Comparison of ENCODE assay signal across 8 mouse cellular contexts in the genomic region with DNA sequence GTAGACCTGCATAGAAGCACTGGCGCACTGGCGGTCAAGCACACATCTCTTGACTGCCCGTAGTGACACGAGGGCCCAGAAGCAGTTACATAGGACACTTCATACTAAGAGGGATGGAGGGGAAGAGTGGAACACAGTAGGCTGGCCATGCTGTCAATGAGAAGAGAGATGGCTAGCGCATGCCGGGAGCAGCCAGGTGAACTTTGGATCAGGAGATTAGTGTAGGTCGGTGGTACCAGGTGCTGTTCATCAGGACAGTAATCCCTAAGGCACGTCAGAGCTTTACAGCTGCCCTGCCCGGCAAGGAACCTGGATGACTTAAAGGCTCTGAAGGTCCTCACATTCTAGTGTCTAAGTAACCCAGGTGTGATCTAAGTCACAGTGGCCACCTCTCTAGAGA. TPM values are rescaled to one million over a fixed set of nuclear protein-coding genes. Genes with fewer than 3 reads are reported as not detected.
A peak's percentile ranks its signal among the peaks of the same experiment; 100 is the strongest.
DNase-seq lines count a peak whose midpoint lies in the region; ATAC-seq and TF ChIP-seq lines count a peak whose summit lies in the region.

No protein-coding gene starts in this region.

- peaks cover 17% of the 10 kb centered on the region for H3K4me1 ChIP-seq in heart, embryonic 16.5 days (ENCODE audit: control insufficient read depth, insufficient read depth, low read length)
- H3K4me1 ChIP-seq in embryonic facial prominence, embryonic 12.5 days: peaks cover 12% of the 10 kb centered on the region

- H3K4me3 ChIP-seq in heart, embryonic 16.5 days (ENCODE audit: low read length): peak overlapping the region; percentile 95
- no peak overlapping the region for H3K4me3 ChIP-seq in embryonic facial prominence, embryonic 12.5 days
- H3K4me3 ChIP-seq in myocyte: peak overlapping the region; percentile 30

- no peak overlapping the region for H3K4me2 ChIP-seq in heart, embryonic 16.5 days (ENCODE audit: low read depth, low read length)
- peak overlapping the region; percentile 53 for H3K4me2 ChIP-seq in embryonic facial prominence, embryonic 12.5 days (replicated peaks)
- H3K4me2 ChIP-seq in myocyte (ENCODE audit: low read depth): peak overlapping the region; percentile 65

- intact Hi-C loops in heart, postnatal 36 days (cut with DNase I): no loop called here

- H3K27ac ChIP-seq in heart, embryonic 16.5 days (ENCODE audit: low read length): no peak overlapping the region
- no peak overlapping the region for H3K27ac ChIP-seq in embryonic facial prominence, embryonic 12.5 days

- ATAC-seq in heart, embryonic 16.5 days (replicated peaks; ENCODE audit: extremely low read depth, insufficient read depth, low FRiP score): no peak
- ATAC-seq in embryonic facial prominence, embryonic 12.5 days (ENCODE audit: insufficient number of reproducible peaks, insufficient read depth, low FRiP score, low TSS enrichment): no peak

- no peaks in the 10 kb centered on the region for H3K9me3 ChIP-seq in heart, embryonic 16.5 days (replicated peaks; ENCODE audit: control insufficient read depth, low read length)
- no peaks in the 10 kb centered on the region for H3K9me3 ChIP-seq in embryonic facial prominence, embryonic 12.5 days

- no peak for DNase-seq in heart, postnatal 36 days
- DNase-seq in kidney, adult 9 months: peak; percentile 35
- no peak for DNase-seq in urinary bladder, postnatal 36 days (ENCODE audit: low spot score in 2 of 2)
- no peak for DNase-seq in thymus, postnatal 4 days
- DNase-seq in right cerebral cortex, postnatal 36 days (ENCODE audit: low spot score in 2 of 2): no peak

- H3K27me3 ChIP-seq in heart, embryonic 16.5 days (ENCODE audit: control insufficient read depth, insufficient read depth, low read length): no peaks in the 10 kb centered on the region
- H3K27me3 ChIP-seq in embryonic facial prominence, embryonic 12.5 days: no peaks in the 10 kb centered on the region
- no peaks in the 10 kb centered on the region for H3K27me3 ChIP-seq in myocyte (ENCODE audit: control insufficient read depth, insufficient read depth, insufficient read length)

- H3K36me3 ChIP-seq in heart, embryonic 16.5 days (ENCODE audit: control insufficient read depth, insufficient read depth): no peaks in the 10 kb centered on the region
- no peaks in the 10 kb centered on the region for H3K36me3 ChIP-seq in embryonic facial prominence, embryonic 12.5 days
- no peaks in the 10 kb centered on the region for H3K36me3 ChIP-seq in myocyte (ENCODE audit: control insufficient read depth, insufficient read depth)

- no peak for TF ChIP-seq POLR2A in myocyte (IDR thresholded peaks at IDR 0.05; ENCODE audit: insufficient read length, low read depth)

- WGBS in heart, embryonic 16.5 days: 87% methylated on average over 9 of the region's 9 CpGs
- 77% methylated on average over 9 of the region's 9 CpGs for whole genome bisulfite sequencing in embryonic facial prominence, embryonic 12.5 days

- H3ac ChIP-seq in myocyte (ENCODE audit: control insufficient read depth, insufficient read length): no peak overlapping the region

- peaks cover 25% of the 10 kb centered on the region for H3K79me2 ChIP-seq in myocyte (ENCODE audit: control insufficient read depth, insufficient read depth)

- H3K9ac ChIP-seq in heart, embryonic 16.5 days (ENCODE audit: low read length): no peak overlapping the region
- H3K9ac ChIP-seq in embryonic facial prominence, embryonic 12.5 days: no peak overlapping the region

TF ChIP-seq in myocyte, 11 proteins besides CTCF, POLR2A, EP300 and RAD21:
- TF ChIP-seq MAX (IDR thresholded peaks at IDR 0.05; ENCODE audit: low read depth) (no peak), USF1 (IDR thresholded peaks at IDR 0.05; ENCODE audit: low read depth) (no peak), E2F4 (IDR thresholded peaks at IDR 0.05; ENCODE audit: insufficient read depth) (no peak), TCF12 (IDR thresholded peaks at IDR 0.05; ENCODE audit: insufficient read depth, poor library complexity, severe bottlenecking) (no peak), SRF (IDR thresholded peaks at IDR 0.05; ENCODE audit: control insufficient read depth, insufficient read length, low read depth) (no peak), MYOG (IDR thresholded peaks at IDR 0.05; ENCODE audit: control insufficient read depth in 1 of 3, insufficient read depth in 1 of 3, insufficient read length in 2 of 3, low read depth in 2 of 3) (no peak), TCF3 (IDR thresholded peaks at IDR 0.05; ENCODE audit: insufficient read length, low read depth) (no peak), REST (IDR thresholded peaks at IDR 0.05; ENCODE audit: insufficient read depth, insufficient read length) (no peak), CEBPB (IDR thresholded peaks at IDR 0.05; ENCODE audit: insufficient read depth, poor library complexity, severe bottlenecking) (no peak)

RNA-seq across cellular contexts. Expression of a gene that starts 23.7 kb away (rescaled TPM):
- 16.7 and 20.0 TPM in 2 replicates for polyA plus RNA-seq in heart, embryonic 16.5 days (2015; fragmentation: Nextera tagmentation; extraction: Ambion mirVana)
- 10 to 100 TPM; 11.4 to 14.0 TPM for total RNA-seq in heart, postnatal 36 days (2021)
- 23.5 and 26.5 TPM in 2 replicates for polyA plus RNA-seq in embryonic facial prominence, embryonic 12.5 days (2016; fragmentation: Nextera tagmentation; extraction: Ambion mirVana)
- 10.7 TPM for polyA plus RNA-seq in myocyte (2012; fragmentation: generic; extraction: Trizol)

RNA-seq across cellular contexts. Expression of a gene that starts 55.7 kb away (rescaled TPM):
- 32.7 and 35.1 TPM in 2 replicates for polyA plus RNA-seq in heart, embryonic 16.5 days (2015; fragmentation: Nextera tagmentation; extraction: Ambion mirVana)
- under 1 TPM; 0.86 to 0.87 TPM for total RNA-seq in heart, postnatal 36 days (2021)
- polyA plus RNA-seq in embryonic facial prominence, embryonic 12.5 days (2016; fragmentation: Nextera tagmentation; extraction: Ambion mirVana): 52.7 and 57.9 TPM in 2 replicates
- polyA plus RNA-seq in myocyte (2012; fragmentation: generic; extraction: Trizol): 16.3 TPM
